Mouse (Mus musculus) brown adipose tissue, adult 24 weeks (tissue): ENCODE results near the gene Ciao2b. TPM values are rescaled to one million over a fixed set of nuclear protein-coding genes. Genes with fewer than 3 reads are reported as not detected.

ENCODE experiments used
- polyA plus RNA-seq: library from polyadenylated mRNA; stranded (reverse); fragments of >200 nt; gene quantifications from 2 replicates; pipeline ENCODE4 v1.2.4, GENCODE M21; 2012; ENCODE audit not compliant: missing spikeins, insufficient read depth, insufficient read length

The Ciao2b gene
- polyA plus RNA-seq, 1 experiment: 67.4 TPM

Other genes starting within 250 kb of the Ciao2b start
- 21.5 and 32.4 TPM in 2 replicates for gene Cmtm4, start 246.2 kb downstream of the Ciao2b start, polyA plus RNA-seq
- 29.1 and 29.3 TPM in 2 replicates for gene Dync1li2, start 198.9 kb downstream of the Ciao2b start, polyA plus RNA-seq
- gene Terb1, start 132.1 kb downstream of the Ciao2b start, polyA plus RNA-seq: not detected in 2 replicates
- gene Nae1, start 107.3 kb downstream of the Ciao2b start, polyA plus RNA-seq: 33.8 and 36.6 TPM in 2 replicates
- 2.8 and 3.6 TPM in 2 replicates for gene Car7, start 107.3 kb downstream of the Ciao2b start, polyA plus RNA-seq
- gene Pdp2, start 50.5 kb downstream of the Ciao2b start, polyA plus RNA-seq: 23.7 and 36.2 TPM in 2 replicates
- not detected in 2 replicates for gene Cdh16, start 17.6 kb downstream of the Ciao2b start, polyA plus RNA-seq
- gene Rrad, start 10.6 kb downstream of the Ciao2b start, polyA plus RNA-seq: 1.5 and 2.0 TPM in 2 replicates
- gene Ces2a, start 92.0 kb upstream of the Ciao2b start, polyA plus RNA-seq: not detected in 2 replicates
- not detected in 2 replicates for gene Ces2b, start 189.6 kb upstream of the Ciao2b start, polyA plus RNA-seq
- gene Ces2c, start 205.1 kb upstream of the Ciao2b start, polyA plus RNA-seq: not detected in 2 replicates